Mouse (Mus musculus): ENCODE results near the gene Phtf2.

DNA sequence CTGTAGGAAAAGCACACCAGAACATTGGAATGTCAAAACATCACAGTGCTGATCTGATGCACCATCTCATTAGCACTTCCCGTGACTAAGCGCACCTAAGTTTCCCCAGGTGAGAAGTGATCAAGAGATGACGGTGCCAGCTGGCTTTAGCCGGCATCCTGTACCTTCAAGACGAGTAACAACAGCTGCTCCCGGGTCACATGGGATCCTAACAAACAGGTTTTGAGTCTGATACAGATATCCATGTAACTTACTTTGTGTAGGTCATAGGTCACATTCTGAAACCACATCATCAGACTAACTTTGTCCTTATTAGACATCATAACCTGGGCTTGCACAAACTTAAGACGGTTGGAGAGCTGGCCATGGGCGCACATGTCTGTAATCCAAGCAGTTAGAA, 133.1 kb downstream of the Phtf2 start:
- TF ChIP-seq GATA1 (IDR thresholded peaks at IDR 0.05; ENCODE audit: borderline replicate concordance, low read length) (no peak), FLI1 (IDR thresholded peaks at IDR 0.05; ENCODE audit: low read length) (no peak)

All from megakaryocyte, embryonic 14.5 days (primary cell).